Mouse (Mus musculus) heart, embryonic 13.5 days (tissue): ENCODE results near the gene Swt1. TPM values are rescaled to one million over a fixed set of nuclear protein-coding genes. Genes with fewer than 3 reads are reported as not detected.
"Not testable (repeated sequence)": the region's sequence is repeated elsewhere in the genome, so short reads cannot be mapped to it uniquely, and the experiment has no call there.

Experiments used
- ATAC-seq: fragments of 200-750 bp; cut with Nextera tagmentation; 2 replicates; pipeline ENCODE4 v1.8.0; 2017; ENCODE audit warnings: moderate TSS enrichment; ENCODE audit not compliant: insufficient number of reproducible peaks, low FRiP score, low TSS enrichment; ENCODE audit errors: extremely low read depth
- H3K27ac ChIP-seq: fragments of 300-500 bp; sonication (generic); replicated peaks from 2 replicates; pipeline ENCODE4 v1.5.1; 2015; ENCODE audit warnings: moderate library complexity, mild to moderate bottlenecking, inconsistent platforms
- H3K27me3 ChIP-seq: fragments of 300-500 bp; sonication (generic); replicated peaks from 2 replicates; pipeline ENCODE4 v1.6.1; 2015; ENCODE audit warnings: mild to moderate bottlenecking, inconsistent platforms
- H3K36me3 ChIP-seq: fragments of 300-500 bp; sonication (generic); 2 replicates; pipeline ENCODE4 v1.6.1; 2015; ENCODE audit warnings: mild to moderate bottlenecking, inconsistent platforms
- H3K4me1 ChIP-seq: fragments of 300-500 bp; sonication (generic); 2 replicates; pipeline ENCODE4 v1.6.1; 2015; ENCODE audit warnings: inconsistent platforms
- H3K4me2 ChIP-seq: fragments of 300-500 bp; sonication (generic); 2 replicates; pipeline ENCODE4 v1.6.1; 2015; ENCODE audit warnings: inconsistent platforms, mild to moderate bottlenecking, moderate library complexity
- H3K4me3 ChIP-seq: fragments of 300-500 bp; sonication (generic); 2 replicates; pipeline ENCODE4 v1.5.1; 2015; ENCODE audit warnings: moderate library complexity, mild to moderate bottlenecking, inconsistent platforms
- H3K9ac ChIP-seq: fragments of 300-500 bp; sonication (generic); 2 replicates; pipeline ENCODE4 v1.6.1; 2015; ENCODE audit warnings: inconsistent platforms, mild to moderate bottlenecking, moderate library complexity
- H3K9me3 ChIP-seq: fragments of 300-500 bp; sonication (generic); 2 replicates; pipeline ENCODE4 v1.6.1; 2016; ENCODE audit warnings: inconsistent platforms
- WGBS: fragments of 180-500 bp; shearing (Covaris S2); methylation state at CpG from one replicate; pipeline ENCODE4 v1.1.7; 2015; ENCODE audit warnings: mixed read lengths; 5-methylcytosine and 5-hydroxymethylcytosine counted together
- polyA plus RNA-seq: library from polyadenylated mRNA; unstranded; fragments of >200 nt; fragmentation: Nextera tagmentation; extraction: Ambion mirVana; gene quantifications from 2 replicates; pipeline ENCODE4 v1.2.1, GENCODE M21; 2015

Gene Swt1
- 19.0 and 20.7 TPM in 2 replicates for polyA plus RNA-seq

DNA sequence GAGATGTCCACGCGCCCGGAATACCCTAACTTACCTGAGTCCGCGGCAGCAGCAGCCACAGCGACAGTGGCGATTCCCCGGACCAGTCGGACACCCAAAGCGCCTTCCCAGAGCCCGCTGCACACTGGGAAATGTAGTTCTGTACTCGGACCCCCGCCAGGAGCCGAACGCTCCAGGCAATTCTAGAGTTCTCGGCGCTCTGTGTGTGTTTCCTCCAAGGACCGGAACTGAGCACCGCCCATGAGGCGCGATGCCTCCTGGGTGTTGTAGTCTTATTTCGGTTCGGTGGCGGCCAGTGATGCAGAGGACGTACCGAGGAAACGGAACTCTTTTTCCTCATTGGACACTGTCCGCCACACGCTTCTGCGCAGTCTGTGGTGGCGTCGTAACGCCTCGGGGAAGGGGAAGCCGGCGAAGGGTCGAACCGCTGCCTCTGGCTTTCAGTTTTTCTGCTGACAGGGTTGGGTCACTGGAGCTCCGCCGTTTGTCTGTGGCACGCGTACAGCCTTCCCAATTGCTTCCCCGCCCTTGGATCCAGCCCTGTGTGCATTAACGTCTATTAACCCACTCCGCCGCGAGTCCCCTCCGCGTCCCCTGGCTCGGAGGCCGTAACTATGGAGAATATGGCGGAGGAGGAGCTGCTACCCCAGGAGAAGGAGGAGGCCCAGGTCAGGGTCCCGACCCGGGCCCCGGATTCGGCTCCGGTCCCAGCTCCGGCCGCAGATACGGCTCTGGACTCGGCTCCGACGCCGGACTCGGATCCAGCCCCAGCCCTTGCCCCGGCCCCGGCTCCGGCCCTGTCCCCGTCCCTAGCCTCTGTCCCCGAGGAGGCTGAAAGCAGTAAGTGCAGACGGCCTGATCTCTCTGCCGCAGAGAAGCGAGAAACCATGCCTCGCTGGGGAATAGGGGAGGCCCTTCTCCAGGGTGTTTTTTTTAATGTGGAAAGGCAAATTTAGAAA, at the start of gene Swt1, which contains the start of gene Trmt1l:
Swt1 (minus strand) TSS at position 193 of the 959 bp plus-strand sequence.
Trmt1l (plus strand) TSS at position 280 of the 959 bp plus-strand sequence.
- peak within 1 kb of the TSS; percentile 81 for H3K4me2 ChIP-seq
- under 1% methylated on average over 74 of the region's 74 CpGs for WGBS

DNA sequence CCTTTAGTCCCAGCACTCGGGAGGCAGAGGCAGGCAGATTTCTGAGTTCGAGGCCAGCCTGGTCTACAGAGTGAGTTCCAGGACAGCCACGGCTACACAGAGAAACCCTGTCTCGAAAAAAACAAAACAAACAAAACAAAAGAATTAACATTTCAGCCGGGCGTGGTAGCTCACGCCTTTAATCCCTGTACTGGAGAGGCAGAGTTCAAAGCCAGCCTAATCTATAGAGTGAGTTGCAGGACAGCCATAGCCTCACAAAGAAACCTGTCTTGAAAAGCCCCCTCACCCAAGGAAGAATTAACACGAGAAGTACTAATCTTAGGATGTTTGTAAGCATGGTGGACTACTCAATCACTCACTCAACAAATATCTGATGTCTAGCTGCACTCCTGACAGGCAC, 44.1 kb upstream of the Swt1 start:
- not testable (repeated sequence) for H3K4me1 ChIP-seq, H3K4me3 ChIP-seq, H3K27me3 ChIP-seq, H3K4me2 ChIP-seq, H3K9ac ChIP-seq, H3K27ac ChIP-seq, H3K9me3 ChIP-seq, ATAC-seq
- 95% methylated on average over 8 of the region's 8 CpGs for WGBS
- H3K36me3 ChIP-seq = peaks cover 80% of the 10 kb centered on the region

More for the DNA sequence above, at the start of gene Swt1, which contains the start of gene Trmt1l:
- Histone ChIP-seq H3K27me3 (no peaks in the 10 kb centered on the region), H3K9ac (peak within 1 kb of the TSS; percentile 96), H3K4me3 (peak within 1 kb of the TSS; percentile 84), H3K36me3 (peaks cover 6% of the 10 kb centered on the region), H3K9me3 (no peaks in the 10 kb centered on the region), H3K4me1 (peaks cover 23% of the 10 kb centered on the region), H3K27ac (peak within 1 kb of the TSS; percentile 97)
- peak; percentile 99 for ATAC-seq

- Histone ChIP-seq H3K4me1 (0 out of 2 replicates have a peak, but pooled peaks cover 3% of the 10 kb centered on the region), H3K4me2 (no peak overlapping the region), H3K4me3 (no peak overlapping the region), H3K27ac (no peak overlapping the region), H3K9ac (no peak overlapping the region), H3K9me3 (no peaks in the 10 kb centered on the region), H3K36me3 (peaks cover 79% of the 10 kb centered on the region), H3K27me3 (no peaks in the 10 kb centered on the region)
- no peak for ATAC-seq
- 73% methylated on average over 7 of the region's 7 CpGs for WGBS
Observed at GRCm38 (mm10) chr1:151471429-151471828, 43.2 kb upstream of the Swt1 start.

GRCm38 (mm10) chr1:151466571-151466970, 38.3 kb upstream of the Swt1 start:
- no peak for ATAC-seq
- peaks cover 36% of the 10 kb centered on the region for H3K36me3 ChIP-seq
- no peaks in the 10 kb centered on the region for H3K27me3 ChIP-seq
- WGBS = 82% methylated on average over 4 of the region's 4 CpGs
- no peak overlapping the region for H3K9ac ChIP-seq
- H3K9me3 ChIP-seq = no peaks in the 10 kb centered on the region
- no peak overlapping the region for H3K4me3 ChIP-seq
- H3K27ac ChIP-seq = no peak overlapping the region
- H3K4me2 ChIP-seq = no peak overlapping the region
- peaks cover 9% of the 10 kb centered on the region; the same call in 1 of the 2 replicates for H3K4me1 ChIP-seq

GRCm38 (mm10) chr1:151464914-151465313, 36.7 kb upstream of the Swt1 start:
- ATAC-seq = no peak
- Histone ChIP-seq H3K4me1 (peaks cover 9% of the 10 kb centered on the region; the same call in 1 of the 2 replicates), H3K9me3 (no peaks in the 10 kb centered on the region), H3K27me3 (no peaks in the 10 kb centered on the region), H3K4me2 (no peak overlapping the region), H3K27ac (peak overlapping the region; percentile 48; the same call in 1 of the 2 replicates), H3K36me3 (peaks cover 39% of the 10 kb centered on the region), H3K9ac (no peak overlapping the region), H3K4me3 (no peak overlapping the region)
- 34% methylated on average over 4 of the region's 4 CpGs for WGBS

DNA sequence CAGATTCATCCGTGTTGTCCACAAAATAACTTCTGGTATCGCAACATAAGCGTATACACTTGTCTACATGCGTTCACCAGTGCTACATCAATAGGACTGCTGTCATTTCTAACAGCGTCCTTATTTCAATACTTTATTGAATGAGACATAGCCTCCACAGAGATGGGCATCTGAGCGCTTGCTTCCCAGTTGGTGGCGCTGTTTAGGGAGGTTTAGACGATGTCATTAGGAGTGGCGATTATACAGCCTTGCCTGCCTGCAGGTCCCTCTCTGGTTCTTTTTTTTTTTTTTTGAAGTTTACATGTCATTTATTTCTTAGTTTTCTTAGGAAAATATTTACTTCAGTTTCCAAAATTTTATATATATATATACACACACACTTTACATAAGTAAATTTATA, 33.0 kb upstream of the Swt1 start:
- H3K4me3 ChIP-seq = no peak overlapping the region
- peaks cover 48% of the 10 kb centered on the region for H3K36me3 ChIP-seq
- ATAC-seq = no peak
- H3K9me3 ChIP-seq = no peaks in the 10 kb centered on the region
- no peaks in the 10 kb centered on the region for H3K27me3 ChIP-seq
- peaks cover 6% of the 10 kb centered on the region; the same call in 1 of the 2 replicates for H3K4me1 ChIP-seq
- H3K9ac ChIP-seq = no peak overlapping the region
- WGBS = 76% methylated on average over 9 of the region's 9 CpGs
- no peak overlapping the region for H3K4me2 ChIP-seq
- no peak overlapping the region for H3K27ac ChIP-seq

GRCm38 (mm10) chr1:151457087-151457486, 28.8 kb upstream of the Swt1 start:
- peaks cover 84% of the 10 kb centered on the region for H3K36me3 ChIP-seq
- H3K27ac ChIP-seq = no peak overlapping the region
- H3K4me2 ChIP-seq = no peak overlapping the region
- H3K4me1 ChIP-seq = no peaks in the 10 kb centered on the region
- no peaks in the 10 kb centered on the region for H3K27me3 ChIP-seq
- WGBS = 65% methylated on average over 5 of the region's 5 CpGs
- no peaks in the 10 kb centered on the region for H3K9me3 ChIP-seq
- no peak overlapping the region for H3K4me3 ChIP-seq
- H3K9ac ChIP-seq = no peak overlapping the region
- ATAC-seq = no peak

DNA sequence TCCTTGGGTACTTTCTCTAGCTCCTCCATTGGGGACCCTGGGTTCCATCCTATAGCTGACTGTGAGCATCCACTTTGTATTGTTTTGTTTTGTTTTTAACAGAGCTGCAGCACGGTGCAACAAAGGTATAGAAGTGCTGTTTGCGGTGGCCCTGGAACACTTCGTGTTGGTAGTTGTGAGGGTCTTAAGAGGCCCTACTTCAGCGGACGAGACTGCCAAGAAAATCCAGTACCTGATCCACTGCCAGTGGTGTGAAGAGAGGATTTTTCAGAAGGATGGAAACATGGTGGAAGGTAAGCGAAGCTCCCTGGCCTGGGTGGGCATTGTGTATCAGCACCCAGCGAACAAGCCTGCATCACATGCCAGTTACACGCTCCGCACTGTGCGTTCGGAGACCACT, 23.7 kb upstream of the Swt1 start:
- Histone ChIP-seq H3K27me3 (no peaks in the 10 kb centered on the region), H3K9ac (no peak overlapping the region), H3K4me2 (no peak overlapping the region), H3K27ac (no peak overlapping the region), H3K4me3 (no peak overlapping the region), H3K36me3 (peaks cover 93% of the 10 kb centered on the region), H3K9me3 (no peaks in the 10 kb centered on the region), H3K4me1 (no peaks in the 10 kb centered on the region)
- ATAC-seq = no peak
- WGBS = 96% methylated on average over 11 of the region's 11 CpGs

GRCm38 (mm10) chr1:151450851-151451250, 22.6 kb upstream of the Swt1 start:
- H3K27ac ChIP-seq = no peak overlapping the region
- H3K9ac ChIP-seq = no peak overlapping the region
- H3K4me3 ChIP-seq = no peak overlapping the region
- H3K9me3 ChIP-seq = no peaks in the 10 kb centered on the region
- ATAC-seq = no peak
- no peak overlapping the region for H3K4me2 ChIP-seq
- no peaks in the 10 kb centered on the region for H3K4me1 ChIP-seq
- WGBS = 86% methylated on average over 1 of the region's 2 CpGs
- H3K36me3 ChIP-seq = peaks cover 95% of the 10 kb centered on the region
- no peaks in the 10 kb centered on the region for H3K27me3 ChIP-seq

DNA sequence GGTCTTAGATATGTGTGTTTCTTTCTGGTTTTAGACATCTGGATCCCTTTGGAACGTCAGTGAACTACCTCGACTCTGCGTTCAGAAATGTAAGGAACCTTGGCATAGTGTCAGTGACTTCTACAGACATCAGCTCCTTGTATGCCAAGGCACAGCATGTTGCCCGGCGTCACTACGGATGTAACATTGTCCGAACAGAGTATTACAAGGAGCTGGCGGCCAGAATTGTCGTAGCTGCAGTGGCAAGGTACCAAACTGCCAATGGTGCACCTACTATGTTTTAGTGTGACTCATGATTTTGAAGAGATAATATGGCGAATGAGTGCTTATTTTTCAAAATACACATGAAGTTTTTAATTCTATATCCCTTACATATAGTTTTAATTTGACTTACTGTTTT, 21.6 kb upstream of the Swt1 start:
- H3K27ac ChIP-seq = no peak overlapping the region
- no peak overlapping the region for H3K4me3 ChIP-seq
- no peaks in the 10 kb centered on the region for H3K9me3 ChIP-seq
- no peaks in the 10 kb centered on the region for H3K27me3 ChIP-seq
- H3K9ac ChIP-seq = no peak overlapping the region
- WGBS = 92% methylated on average over 10 of the region's 10 CpGs
- peaks cover 97% of the 10 kb centered on the region for H3K36me3 ChIP-seq
- ATAC-seq = no peak
- no peaks in the 10 kb centered on the region for H3K4me1 ChIP-seq
- H3K4me2 ChIP-seq = no peak overlapping the region

GRCm38 (mm10) chr1:151435431-151435830, 7.2 kb upstream of the Swt1 start:
- no peak overlapping the region for H3K4me3 ChIP-seq
- H3K27ac ChIP-seq = peak overlapping the region; percentile 60
- no peak overlapping the region for H3K9ac ChIP-seq
- H3K36me3 ChIP-seq = peaks cover 68% of the 10 kb centered on the region
- no peak for ATAC-seq
- H3K4me2 ChIP-seq = 0 out of 2 replicates have a peak overlapping the region, but pooled peaks have one; percentile 12
- H3K9me3 ChIP-seq = no peaks in the 10 kb centered on the region
- no peaks in the 10 kb centered on the region for H3K27me3 ChIP-seq
- WGBS = 51% methylated on average over 6 of the region's 6 CpGs
- H3K4me1 ChIP-seq = peaks cover 10% of the 10 kb centered on the region
